Mouse (Mus musculus) left cerebral cortex, adult 9 months (tissue): ENCODE measurements around the gene Proser1.

Experiments used
- DNase-seq, 2 experiments: peaks; one replicate each; pipeline ENCODE4 v3.0.0; 2022; ENCODE audit warnings: low spot score in 2 of 2

Proser1 gene

GRCm38 (mm10) chr3:53463046-53463764 lies at the start of gene Proser1, which contains the start of gene Nhlrc3:
Proser1 (plus strand) TSS chr3:53463666.
Nhlrc3 (minus strand) TSS chr3:53463332.
- peak; percentile 91 to 96 for DNase-seq

DNA sequence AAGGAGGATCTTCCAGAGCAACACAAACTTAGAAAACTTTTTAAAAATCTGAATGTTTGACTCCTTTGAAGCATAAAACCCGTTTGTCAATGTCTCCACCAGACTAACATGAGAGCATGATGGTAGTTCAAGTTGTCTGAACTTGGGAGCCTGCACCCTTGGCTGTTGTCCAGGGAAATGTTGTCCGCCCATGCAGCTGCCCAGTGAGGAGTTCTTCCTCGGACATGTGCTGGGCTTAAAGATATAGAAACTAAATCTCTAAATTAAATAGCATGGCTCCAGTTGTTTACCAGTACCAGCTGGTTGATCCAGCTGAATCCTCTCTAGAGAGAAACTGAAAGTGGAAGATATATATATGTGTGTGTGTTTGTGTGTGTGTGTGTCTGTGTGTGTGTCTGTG lies 49.5 kb upstream of the Proser1 start:
- no peak for DNase-seq

- DNase-seq, result peak in 1 of 2 experiments; percentile 23
These were observed 47.4 kb upstream of the Proser1 start for GRCm38 (mm10) chr3:53416036-53416506.

DNA sequence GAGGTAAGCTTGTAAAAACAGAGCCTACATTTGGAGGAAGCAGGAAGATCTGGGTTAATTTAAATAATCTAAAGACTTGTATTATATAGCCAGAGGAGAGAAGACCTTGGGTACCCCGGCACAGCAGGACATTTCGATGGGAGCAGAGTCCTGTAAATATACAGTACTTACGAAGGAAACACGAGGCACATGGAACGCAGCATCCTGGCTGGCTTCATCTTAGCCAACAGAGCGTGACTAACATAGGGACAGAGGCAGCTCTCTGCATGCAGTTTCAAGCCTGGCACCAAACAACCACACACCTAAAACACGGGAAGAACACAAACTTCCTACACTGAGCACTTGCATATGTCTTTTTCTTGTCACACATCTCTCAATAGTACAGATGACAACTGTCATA lies 45.8 kb upstream of the Proser1 start:
- no peak for DNase-seq

DNA sequence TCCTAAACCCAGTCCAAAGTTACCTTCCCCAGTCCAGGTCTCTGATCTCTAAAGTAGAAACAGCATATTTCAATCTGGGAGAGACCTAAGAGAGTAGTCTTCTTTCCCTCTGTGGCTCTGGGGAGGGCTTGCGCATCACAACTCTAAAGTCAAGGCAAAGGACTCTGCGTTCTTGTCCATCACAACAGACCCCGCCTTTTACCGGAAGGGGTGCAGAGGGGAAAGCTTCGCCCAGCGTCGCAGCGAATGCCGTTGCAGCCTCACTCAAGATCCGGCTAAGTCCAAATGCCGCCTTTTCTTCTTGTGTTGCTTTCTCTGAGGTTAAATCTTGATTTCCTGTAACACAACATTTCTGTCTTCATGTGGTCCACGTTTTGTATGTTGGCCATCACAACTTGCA lies 41.8 kb upstream of the Proser1 start:
- no peak for DNase-seq

GRCm38 (mm10) chr3:53422691-53423090 lies 40.8 kb upstream of the Proser1 start:
- no peak for DNase-seq

DNA sequence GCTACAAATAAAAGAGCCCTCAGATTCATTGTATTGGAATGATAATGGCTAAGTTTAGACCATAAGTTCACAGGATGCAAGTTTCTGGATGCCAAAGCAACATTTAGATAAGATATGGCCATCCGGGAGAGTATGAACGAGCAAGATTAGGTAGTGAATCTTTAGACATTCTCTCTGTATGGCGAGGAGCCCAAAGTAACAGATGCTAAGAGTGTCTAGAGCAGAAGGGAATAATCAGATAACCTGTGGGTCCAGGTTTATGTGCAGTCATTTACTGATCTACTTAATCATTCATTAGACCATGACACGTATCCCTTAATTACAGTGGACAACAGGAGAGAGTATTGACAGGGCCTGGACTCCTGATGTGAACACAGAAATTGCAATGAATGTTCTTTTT lies 39.9 kb upstream of the Proser1 start:
- no peak for DNase-seq

DNA sequence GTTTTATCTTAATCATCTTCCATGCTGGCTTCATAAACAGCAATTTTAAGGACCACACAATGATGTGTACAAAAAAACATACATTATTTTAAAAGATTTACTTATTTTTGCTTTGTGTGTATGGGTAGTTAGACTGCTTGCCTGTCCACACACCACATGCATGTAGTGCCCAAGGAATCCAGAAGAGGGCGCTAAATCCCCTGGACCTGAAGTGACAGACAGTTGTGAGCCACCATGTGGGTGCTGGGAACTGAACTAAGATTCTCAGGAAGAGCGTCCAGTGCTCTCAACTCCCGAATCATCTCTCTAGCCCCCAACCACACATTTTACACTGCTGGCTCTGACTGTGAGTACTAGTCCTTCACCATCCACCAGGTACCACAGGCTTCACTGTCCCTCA lies 28.9 kb upstream of the Proser1 start:
- no peak for DNase-seq

- no peak for DNase-seq
These were observed 26.9 kb upstream of the Proser1 start for GRCm38 (mm10) chr3:53436550-53436949.

DNA sequence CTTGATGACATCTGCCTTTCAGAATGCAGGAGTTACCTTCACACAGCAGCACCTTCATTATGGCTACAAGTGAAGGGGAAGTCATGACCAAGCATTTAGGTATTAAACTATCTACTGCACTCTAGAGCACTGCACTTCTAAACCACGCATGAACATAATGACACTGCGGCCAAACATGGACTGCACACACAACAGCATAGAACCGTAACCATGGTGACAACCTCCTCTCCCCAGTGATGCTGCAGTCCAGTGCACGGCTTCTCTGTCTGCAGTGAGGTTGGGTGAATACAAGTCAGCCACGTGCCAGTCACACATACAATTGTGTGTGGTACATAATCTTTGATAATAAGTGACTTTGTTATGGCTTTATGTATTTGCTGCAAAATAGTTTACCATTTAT lies 17.9 kb upstream of the Proser1 start:
- no peak for DNase-seq

DNA sequence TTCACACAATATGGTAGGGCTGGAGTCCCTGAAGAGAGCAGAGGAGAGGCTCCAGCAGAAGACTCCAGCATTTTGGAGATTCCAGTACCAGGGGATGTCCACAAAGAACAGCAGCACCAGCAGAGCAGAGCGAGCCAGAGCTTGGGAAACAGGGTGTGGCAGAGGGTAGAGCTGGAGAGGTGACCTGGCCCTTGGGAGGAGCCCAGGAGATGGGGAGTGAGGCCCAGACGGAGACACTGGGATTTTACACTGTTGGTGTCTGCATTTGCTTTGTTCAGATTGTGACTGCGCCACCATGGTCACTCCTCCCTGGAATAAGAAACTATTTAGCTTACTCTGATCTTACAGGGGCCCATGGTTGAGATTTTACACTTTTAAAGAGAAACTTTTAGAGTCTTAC lies 16.7 kb upstream of the Proser1 start:
- DNase-seq, result no peak

- DNase-seq, result peak; percentile 53 to 78
These were observed 15.3 kb upstream of the Proser1 start for GRCm38 (mm10) chr3:53448208-53448607.

- DNase-seq, result no peak
These were observed 12.8 kb upstream of the Proser1 start for GRCm38 (mm10) chr3:53450666-53451065.

GRCm38 (mm10) chr3:53452351-53452750 lies 11.1 kb upstream of the Proser1 start:
- no peak for DNase-seq

GRCm38 (mm10) chr3:53453346-53453745 lies 10.1 kb upstream of the Proser1 start:
- no peak for DNase-seq

GRCm38 (mm10) chr3:53454005-53454404 lies 9.5 kb upstream of the Proser1 start:
- no peak for DNase-seq

GRCm38 (mm10) chr3:53454561-53454960 lies 8.9 kb upstream of the Proser1 start:
- no peak for DNase-seq

DNA sequence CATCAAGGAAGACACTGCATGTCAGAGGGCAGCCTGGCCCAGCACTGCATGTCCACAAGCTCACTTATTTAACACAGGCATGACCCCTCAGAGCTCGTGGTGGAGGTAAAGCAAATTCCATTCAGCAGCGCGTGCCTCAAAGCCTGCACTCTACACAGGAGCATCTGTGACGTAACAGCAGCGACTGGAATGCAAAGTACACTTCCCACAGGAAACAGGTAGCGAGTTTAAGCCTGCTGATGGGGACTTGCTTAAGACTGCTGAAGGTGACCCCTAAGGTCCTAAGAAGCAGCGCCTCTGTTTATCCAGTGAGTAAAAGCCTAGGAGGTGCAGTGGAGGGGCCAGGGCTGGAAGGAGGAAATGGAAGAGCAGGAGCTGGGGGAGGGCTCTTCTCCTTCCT lies 8.5 kb upstream of the Proser1 start:
- DNase-seq, result no peak

DNA sequence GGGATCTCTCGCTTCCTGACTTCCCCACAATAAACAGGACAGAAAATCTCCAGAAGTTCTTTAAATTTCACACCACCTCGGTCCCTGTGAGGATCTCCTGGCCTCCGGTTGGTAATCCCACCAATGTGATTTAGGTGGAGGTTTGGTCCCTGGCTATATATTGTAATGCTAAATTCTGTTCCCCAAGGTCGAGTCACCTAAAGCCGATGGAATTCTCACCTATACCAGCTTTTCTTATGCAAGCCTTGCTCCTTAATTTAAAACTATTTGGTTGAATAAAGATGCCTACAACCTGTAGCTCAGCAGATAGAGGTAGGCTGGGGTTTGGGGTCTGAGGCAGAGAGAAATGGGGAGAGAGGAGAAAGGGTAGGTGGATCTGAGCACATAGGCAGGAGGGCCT lies 5.7 kb upstream of the Proser1 start:
- DNase-seq, result no peak

DNA sequence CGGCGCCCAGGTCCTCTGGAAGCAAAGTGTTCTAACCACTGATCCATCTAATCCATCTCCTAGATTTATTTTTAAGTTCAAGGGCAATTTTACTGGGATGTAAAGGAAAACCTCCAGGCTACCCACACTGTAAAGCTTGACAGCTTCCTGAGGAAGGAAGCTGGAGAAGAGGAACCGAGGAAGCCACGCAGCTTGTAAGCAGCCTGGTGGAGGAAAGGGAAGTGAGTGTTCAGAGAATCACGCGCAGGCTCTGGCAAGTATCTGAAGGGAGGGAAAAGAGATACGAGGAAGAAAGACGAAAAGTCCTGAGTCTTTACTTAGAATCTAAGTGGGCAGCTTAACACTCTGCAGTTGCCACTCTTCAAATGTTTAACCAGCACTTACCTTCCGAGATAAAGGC lies 3.4 kb upstream of the Proser1 start:
- no peak for DNase-seq

GRCm38 (mm10) chr3:53462701-53463045 lies 793 bp upstream of the Proser1 start:
- no peak for DNase-seq

DNA sequence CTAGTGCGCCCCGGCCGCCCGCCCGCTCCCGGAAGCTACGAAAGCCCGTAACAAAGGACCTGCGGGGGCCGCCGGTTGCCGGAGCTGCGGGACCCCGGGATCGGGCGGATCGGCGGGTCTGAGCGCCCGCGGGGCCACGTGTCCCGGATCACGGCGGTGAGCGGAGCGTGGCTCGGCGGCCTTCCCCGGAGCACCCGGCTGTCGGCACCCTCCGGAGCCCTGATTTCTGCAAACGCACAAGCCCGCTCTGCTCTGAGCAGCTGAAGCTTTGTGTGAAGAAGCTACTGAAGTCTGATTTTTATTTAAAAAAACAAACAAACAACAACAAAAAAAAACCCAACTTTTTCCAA lies 274 bp downstream of the Proser1 start:
- no peak for DNase-seq

- DNase-seq, result no peak
These were observed 756 bp downstream of the Proser1 start for GRCm38 (mm10) chr3:53464146-53464698.

DNA sequence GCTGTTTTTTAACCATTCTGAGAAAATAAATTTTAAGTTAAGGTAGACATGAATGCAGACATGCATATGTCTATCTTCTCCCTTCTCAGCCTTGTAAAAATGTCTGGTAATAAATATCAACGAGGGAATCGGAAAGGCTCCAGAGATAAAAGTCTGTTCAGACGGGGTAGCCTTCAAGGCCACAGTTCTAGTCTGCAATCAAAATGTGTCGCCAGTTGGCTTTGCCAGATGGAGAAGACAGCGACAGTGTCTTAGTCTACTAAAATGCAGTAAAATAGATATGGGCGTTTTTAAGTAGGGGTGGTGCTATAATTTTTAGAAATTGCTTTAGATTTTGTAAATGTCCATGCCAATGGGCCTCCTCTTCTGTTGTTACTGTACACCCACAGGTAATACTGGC lies 1.9 kb downstream of the Proser1 start:
- DNase-seq, result no peak
